Mouse (Mus musculus): ENCODE data around the gene Tada2a.

DNA sequence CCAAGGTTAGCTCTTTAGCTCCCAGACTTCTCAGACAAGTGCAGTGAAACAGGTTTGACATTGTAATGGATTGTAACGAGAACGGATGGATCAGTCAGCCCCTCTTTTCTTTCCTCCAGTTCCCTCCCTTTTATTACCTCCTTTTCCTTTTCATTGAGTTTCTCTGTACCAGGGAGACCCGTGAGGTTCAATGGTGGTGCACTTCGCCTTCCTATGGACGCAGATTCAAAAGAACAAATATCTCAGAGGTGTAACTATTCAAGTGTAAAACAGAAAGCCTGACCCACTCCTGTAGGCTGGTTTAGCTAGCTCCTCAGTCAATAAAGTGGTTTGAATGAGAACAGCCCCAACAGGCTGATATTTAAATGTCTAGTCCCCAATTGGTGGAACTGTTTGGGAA is 47.5 kb downstream of the Tada2a start:
- TF ChIP-seq EP300 (IDR thresholded peaks at IDR 0.05; ENCODE audit: insufficient read depth, low read depth, low read length) (no peak), POLR2A (IDR thresholded peaks at IDR 0.05; ENCODE audit: insufficient read depth, low read depth, low read length) (no peak)
